Mouse (Mus musculus) C3H10T1/2 (cell line): ENCODE results near the gene Ncoa7. TPM values are rescaled to one million over a fixed set of nuclear protein-coding genes. Genes with fewer than 3 reads are reported as not detected.

Experiments
- polyA plus RNA-seq, 2 experiments: library from polyadenylated mRNA; unstranded; fragments of >200 nt; fragmentation: generic; extraction: Trizol; gene quantifications; one replicate each; pipeline ENCODE4 v1.2.1; 2012; ENCODE audit warnings: missing spikeins in 2 of 2

The Ncoa7 gene
- 1 to 10 TPM in 1 of 2 experiments, under 1 TPM in 1; 0.62 to 1.7 TPM for polyA plus RNA-seq

DNA sequence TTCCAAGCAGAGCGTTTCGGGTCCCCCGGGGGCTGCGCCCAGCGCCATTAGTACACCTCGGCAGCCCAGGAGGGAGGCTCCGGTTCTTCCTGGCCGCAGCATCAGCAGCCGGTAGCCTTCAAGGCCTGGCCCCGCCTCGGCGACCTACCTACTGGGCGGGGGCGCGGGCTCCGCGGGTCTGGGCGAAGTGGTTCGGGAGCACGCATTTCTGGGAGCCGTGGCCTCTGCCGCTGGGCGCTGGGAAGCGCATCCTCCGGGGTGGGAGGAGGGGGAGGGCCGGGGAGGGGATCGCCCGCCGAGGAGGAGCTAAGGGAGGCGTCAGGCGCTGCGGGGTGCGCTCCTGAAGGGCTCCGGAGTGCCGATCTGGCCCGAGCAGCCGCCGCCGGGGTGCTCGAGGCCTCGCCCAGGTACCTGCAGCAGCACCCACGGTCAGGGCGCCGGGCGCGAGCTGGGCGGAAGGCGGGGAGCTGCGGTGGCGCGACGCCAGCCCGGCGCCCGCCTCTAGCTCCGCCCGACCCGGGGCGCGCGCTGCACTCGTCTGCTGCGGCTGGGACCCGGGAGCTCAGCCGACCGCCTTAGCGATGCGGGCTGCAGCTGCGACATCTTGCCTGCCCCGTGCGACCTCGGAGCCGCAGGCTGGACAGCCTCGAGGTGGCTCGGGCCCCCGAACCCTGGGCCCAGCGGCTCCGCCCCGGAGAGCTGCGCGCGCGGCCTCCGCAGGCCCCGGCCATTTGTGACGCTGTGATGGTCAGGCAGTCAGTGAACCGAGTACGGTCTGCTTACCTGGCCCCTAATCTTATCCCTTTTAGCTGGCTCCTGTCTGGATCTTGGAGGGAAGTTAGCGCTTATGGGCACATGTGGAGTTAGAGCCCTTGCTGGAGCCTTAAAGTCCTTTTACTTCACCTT lies at the start of gene Ncoa7:
TSS of gene Ncoa7 (minus strand) at position 646 of the 906 bp plus-strand sequence.

DNA sequence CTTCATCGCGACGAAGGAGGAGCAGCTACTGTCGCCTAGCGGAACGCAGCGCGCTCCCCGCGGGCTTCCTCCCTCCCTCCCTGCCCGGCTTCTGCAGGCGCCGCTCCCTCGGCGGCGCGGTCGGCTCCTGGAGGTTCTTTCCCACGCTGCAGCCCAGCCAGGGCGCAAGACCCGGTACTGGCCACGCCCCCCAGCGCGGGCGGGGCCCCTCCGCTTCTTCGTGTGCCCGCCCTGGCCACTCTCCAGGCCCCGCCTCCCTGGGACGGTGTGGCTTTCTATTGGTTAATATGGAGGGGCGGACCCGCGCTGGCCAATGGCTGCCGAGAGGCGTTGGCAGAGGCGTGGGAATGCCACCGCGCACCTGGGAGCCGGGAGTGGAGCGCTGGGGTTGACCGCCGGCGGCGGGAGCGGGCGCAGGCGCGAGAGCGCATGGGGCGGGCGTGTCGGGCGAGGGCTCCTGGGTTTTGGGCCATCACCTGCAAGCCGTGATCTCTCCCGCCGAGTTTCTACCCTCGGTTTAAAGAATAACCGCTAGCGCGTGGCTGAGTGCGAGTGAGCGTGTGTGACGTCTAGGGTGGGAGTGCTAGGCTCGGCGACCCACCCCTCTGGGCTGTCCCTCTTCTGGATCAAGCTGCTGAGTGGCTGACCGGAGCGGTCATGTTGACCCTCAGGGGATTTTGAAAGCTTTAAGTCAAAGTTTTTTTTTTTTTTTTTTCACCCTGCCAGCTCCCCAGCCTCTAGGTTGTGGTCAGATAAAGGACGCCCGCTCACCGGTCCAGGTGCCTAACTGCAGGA lies 39.7 kb upstream of the Ncoa7 start, which contains the start of gene Hey2:
TSS of gene Hey2 (minus strand) at position 159 of the 795 bp plus-strand sequence.

GRCm38 (mm10) chr10:30629513-30629912 lies 173.6 kb downstream of the Ncoa7 start, which contains the start of gene Hint3:
Hint3 (minus strand) TSS chr10:30629632.

GRCm38 (mm10) chr10:30600542-30600966 lies 202.6 kb downstream of the Ncoa7 start, which contains the start of gene Trmt11:
Trmt11 (minus strand) TSS chr10:30600749.

Other genes with a start within 250 kb of the Ncoa7 start
- gene Trmt11, start 202.6 kb downstream of the Ncoa7 start, polyA plus RNA-seq, result 1 to 10 TPM in 1 of 2 experiments, under 1 TPM in 1; 0.26 to 1.7 TPM
- 10 to 100 TPM in 1 of 2 experiments, 1 to 10 TPM in 1; 7.1 to 18.0 TPM for gene Hint3, start 173.7 kb downstream of the Ncoa7 start, polyA plus RNA-seq
- gene Hey2, start 39.5 kb upstream of the Ncoa7 start, polyA plus RNA-seq, result not detected